In genomic region chr5:65898683-65899082, GRCm38 (mm10) we compare ENCODE assay signal across 27 mouse cellular contexts. TPM values are rescaled to one million over a fixed set of nuclear protein-coding genes. Genes with fewer than 3 reads are reported as not detected.
DNase-seq lines count a peak whose midpoint lies in the region; ATAC-seq and TF ChIP-seq lines count a peak whose summit lies in the region.
"Had no signal": no experiment of that assay in that cellular context is flagged by ENCODE, and none has a peak within 500 bp of the region (broad histone marks: within the 10 kb centered on the region; RNA-seq: fewer than 3 reads in every experiment).

No protein-coding gene starts in this region.

- 49% methylated on average over 3 of the region's 3 CpGs for WGBS in thymus, adult 2 months

- TF ChIP-seq RAD21 in MEL (IDR thresholded peaks at IDR 0.05; ENCODE audit: low read depth, low read length): no peak

- H3K9ac ChIP-seq in MEL (ENCODE audit: control insufficient read depth, low read depth, low read length, poor library complexity, severe bottlenecking): peak overlapping the region; percentile 31
- H3K9ac ChIP-seq: embryonic facial prominence, embryonic 12.5 days; forebrain, embryonic 13.5 days; forebrain, embryonic 15.5 days; forebrain, postnatal 0 days had no signal

- TF ChIP-seq EP300 in MEL (IDR thresholded peaks at IDR 0.05; ENCODE audit: low read depth in 1 of 2, low read length in 2 of 2): no peak

- no peaks in the 10 kb centered on the region for H3K9me3 ChIP-seq in MEL (replicated peaks; ENCODE audit: insufficient read depth, low read length)
- H3K9me3 ChIP-seq: forebrain, embryonic 15.5 days had no signal

- peaks cover 10% of the 10 kb centered on the region for H3K79me2 ChIP-seq in MEL (ENCODE audit: control insufficient read depth, insufficient read depth, low read length, poor library complexity)

- no peak for TF ChIP-seq POLR2A in thymus, adult 2 months (IDR thresholded peaks at IDR 0.05; ENCODE audit: control insufficient read depth, extremely low read depth, insufficient read depth, low read length, poor library complexity)
- TF ChIP-seq POLR2A in MEL (IDR thresholded peaks at IDR 0.05; ENCODE audit: control insufficient read depth in 1 of 2, insufficient read depth in 1 of 2, low read depth in 1 of 2, low read length in 2 of 2, poor library complexity in 1 of 2): no peak

- no peak overlapping the region for H3K4me3 ChIP-seq in thymus, adult 2 months (ENCODE audit: control insufficient read depth, insufficient read depth, low read length)
- H3K4me3 ChIP-seq in MEL (ENCODE audit: control insufficient read depth in 1 of 2, insufficient read depth in 1 of 2, low read depth in 2 of 2, low read length in 2 of 2): no peak overlapping the region; a peak in 1 of 4 replicates
- H3K4me3 ChIP-seq: embryonic facial prominence, embryonic 10.5 days; embryonic facial prominence, embryonic 12.5 days; forebrain, embryonic 13.5 days; forebrain, embryonic 15.5 days had no signal

- intact Hi-C loops in heart, postnatal 10 days (cut with DNase I): no loop called here

- no peaks in the 10 kb centered on the region for H3K27me3 ChIP-seq in thymus, adult 2 months (ENCODE audit: control insufficient read depth, insufficient read depth, low read length)
- no peaks in the 10 kb centered on the region for H3K27me3 ChIP-seq in MEL (ENCODE audit: control insufficient read depth in 1 of 2, insufficient read depth in 2 of 2, low read length in 2 of 2)
- H3K27me3 ChIP-seq: CH12.LX; embryonic facial prominence, embryonic 12.5 days; forebrain, embryonic 13.5 days; forebrain, embryonic 15.5 days had no signal

- H3K27ac ChIP-seq in thymus, adult 2 months (ENCODE audit: control insufficient read depth, insufficient read depth, low read length): peak overlapping the region; percentile 74
- H3K27ac ChIP-seq in MEL (ENCODE audit: control insufficient read depth, low read depth, low read length): peak overlapping the region; percentile 64
- H3K27ac ChIP-seq: embryonic facial prominence, embryonic 10.5 days; embryonic facial prominence, embryonic 12.5 days; forebrain, embryonic 13.5 days; forebrain, embryonic 15.5 days had no signal

- peak; percentile 42 for DNase-seq in heart, adult 11 months
- DNase-seq in heart, postnatal 10 days: no peak
- DNase-seq in thymus, adult 2 months: no peak
- DNase-seq in thymus, adult 18-20 months: no peak
- DNase-seq in MEL (ENCODE audit: low read depth, low spot score): peak; percentile 37
- peak; percentile 63 for DNase-seq in induced T-regulatory cell, adult 2 months (ENCODE audit: low read depth)
- DNase-seq in urinary bladder, adult 2 months (ENCODE audit: low spot score): no peak
- DNase-seq: adrenal gland, adult 2 months; adrenal gland, postnatal 10 days; adrenal gland, postnatal 36 days; B cell, adult 2 months; cerebellum, adult 11-12 months; cerebellum, adult 2 months; cerebellum, adult 9-10 months; cerebellum, postnatal 10 days; cerebellum, postnatal 25 days; forebrain, postnatal 0 days had no signal

- no peak for ATAC-seq in frontal cortex, adult (ENCODE audit: low TSS enrichment)
- ATAC-seq: forebrain, embryonic 13.5 days; forebrain, embryonic 15.5 days; forebrain, postnatal 0 days had no signal

- H3K36me3 ChIP-seq in thymus, adult 2 months (ENCODE audit: control insufficient read depth, insufficient read depth, low read length): peaks cover 25% of the 10 kb centered on the region
- peaks cover 0 to 70% of the 10 kb centered on the region in 2 experiments; a peak in 2 of 4 replicates for H3K36me3 ChIP-seq in MEL (ENCODE audit: control insufficient read depth in 1 of 2, insufficient read depth in 2 of 2, low read length in 2 of 2)
- H3K36me3 ChIP-seq: embryonic facial prominence, embryonic 10.5 days; embryonic facial prominence, embryonic 12.5 days; forebrain, embryonic 15.5 days; G1E had no signal

- no peak for TF ChIP-seq CTCF in thymus, adult 2 months (IDR thresholded peaks at IDR 0.05; ENCODE audit: borderline replicate concordance, control insufficient read depth, extremely low read depth, insufficient read depth, low read length, poor library complexity)
- no peak for TF ChIP-seq CTCF in MEL (IDR thresholded peaks at IDR 0.05 in 2 of 3, conservative IDR thresholded peaks at IDR 0.05 in 1 of 3; ENCODE audit: control insufficient read depth in 1 of 3, insufficient read depth in 1 of 3, low read depth in 2 of 3, low read length in 3 of 3, poor library complexity in 1 of 3, severe bottlenecking in 1 of 3)

- H3K4me1 ChIP-seq in thymus, adult 2 months (replicated peaks; ENCODE audit: control insufficient read depth, insufficient read depth, low read length): peaks cover 63% of the 10 kb centered on the region
- peaks cover 50 to 68% of the 10 kb centered on the region in 2 experiments for H3K4me1 ChIP-seq in MEL (ENCODE audit: control insufficient read depth in 1 of 2, insufficient read depth in 2 of 2, low read length in 2 of 2)
- H3K4me1 ChIP-seq: embryonic facial prominence, embryonic 10.5 days had no signal

TF ChIP-seq in MEL, 35 proteins besides CTCF, POLR2A, EP300 and RAD21:
- TF ChIP-seq TBP (IDR thresholded peaks at IDR 0.05; ENCODE audit: low read depth, low read length) (no peak), ZNF384 (IDR thresholded peaks at IDR 0.05; ENCODE audit: low read depth, low read length) (no peak), HCFC1 (IDR thresholded peaks at IDR 0.05; ENCODE audit: low read depth, low read length) (no peak), JUND (IDR thresholded peaks at IDR 0.05; ENCODE audit: low read depth, low read length) (no peak), MAFK (IDR thresholded peaks at IDR 0.05; ENCODE audit: borderline replicate concordance, low read depth, low read length) (no peak), SMC3 (IDR thresholded peaks at IDR 0.05; ENCODE audit: low read depth, low read length) (no peak), MXI1 (IDR thresholded peaks at IDR 0.05; ENCODE audit: low read depth, low read length) (no peak), USF2 (IDR thresholded peaks at IDR 0.05; ENCODE audit: borderline replicate concordance in 1 of 2, insufficient read depth in 1 of 2, low read depth in 1 of 2, low read length in 2 of 2) (no peak), MYC (IDR thresholded peaks at IDR 0.05; ENCODE audit: low read depth, low read length) (no peak), CHD2 (IDR thresholded peaks at IDR 0.05; ENCODE audit: low read length) (no peak), NELFE (IDR thresholded peaks at IDR 0.05; ENCODE audit: low read depth, low read length) (no peak), ZMIZ1 (IDR thresholded peaks at IDR 0.05; ENCODE audit: low read depth, low read length) (no peak), MAZ (IDR thresholded peaks at IDR 0.05; ENCODE audit: low read depth, low read length) (no peak), ZC3H11A (IDR thresholded peaks at IDR 0.05; ENCODE audit: low read depth, low read length) (no peak), POLR2AphosphoS5 (IDR thresholded peaks at IDR 0.05; ENCODE audit: borderline replicate concordance, low read depth, low read length) (no peak), CHD1 (IDR thresholded peaks at IDR 0.05; ENCODE audit: low read depth, low read length) (no peak), ELF1 (IDR thresholded peaks at IDR 0.05; ENCODE audit: low read depth, low read length) (no peak), TCF12 (IDR thresholded peaks at IDR 0.05; ENCODE audit: low read depth, low read length) (no peak)

RNA-seq across cellular contexts. Expression of gene Chrna9, which starts 36.0 kb away (rescaled TPM):
- total RNA-seq in heart, postnatal 10 days (2021): under 1 TPM in 1 of 2 experiments, not detected in 1; 0.55 TPM
- 212 and 251 TPM in 2 replicates for polyA plus RNA-seq in thymus, adult 2 months (2012; rRNA removed)
- total RNA-seq in MEL (2012; rRNA removed): not detected in 2 replicates
- polyA plus RNA-seq in MEL (2012; ENCODE audit: insufficient read depth in 1 of 2, insufficient read length in 2 of 2, low read depth in 1 of 2, low replicate concordance in 2 of 2, missing spikeins in 1 of 2): not detected
- polyA plus RNA-seq in urinary bladder, adult 2 months (2012; rRNA removed): not detected in 2 replicates
- total RNA-seq: adrenal gland, adult 2 months; adrenal gland, postnatal 36 days; CH12.LX had no signal
- polyA plus RNA-seq: adrenal gland, adult 2 months; cerebellum, adult 2 months; cortical plate, adult 2 months; forebrain, embryonic 11.5 days; forebrain, embryonic 13.5 days; forebrain, embryonic 15.5 days; forebrain, postnatal 0 days; frontal cortex, adult 2 months; G1E had no signal

RNA-seq across cellular contexts. Expression of gene Rhoh, which starts 37.7 kb away (rescaled TPM):
- total RNA-seq in heart, postnatal 10 days (2021): under 1 TPM; 0.86 to 0.92 TPM
- polyA plus RNA-seq in thymus, adult 2 months (2012; rRNA removed): 132 and 135 TPM in 2 replicates
- 0.10 and 0.15 TPM in 2 replicates for total RNA-seq in MEL (2012; rRNA removed)
- polyA plus RNA-seq in MEL (2012; ENCODE audit: insufficient read depth in 1 of 2, insufficient read length in 2 of 2, low read depth in 1 of 2, low replicate concordance in 2 of 2, missing spikeins in 1 of 2): under 1 TPM in 1 of 2 experiments, not detected in 1; 0.31 TPM
- 1.0 and 1.3 TPM in 2 replicates for polyA plus RNA-seq in urinary bladder, adult 2 months (2012; rRNA removed)
- polyA plus RNA-seq: G1E had no signal

Comparison
In these comparisons a context has a peak if more than half of its experiments do, and no peak if none do; other contexts are left out.
1. DNase-seq: peak in heart, adult 11 months (single experiment), MEL (single experiment) and induced T-regulatory cell, adult 2 months (single experiment); none in heart, postnatal 10 days (0 of 2), thymus, adult 2 months (single experiment), thymus, adult 18-20 months (0 of 2) and urinary bladder, adult 2 months (single experiment).
2. RNA of gene Chrna9, which starts 36.0 kb away (polyA plus RNA-seq): 212 to 251 TPM in thymus, adult 2 months; not detected in MEL and not detected in urinary bladder, adult 2 months; every median in the first group is over 100 times any median in the second.
3. RNA of gene Rhoh, which starts 37.7 kb away (polyA plus RNA-seq): 132 to 135 TPM in thymus, adult 2 months; 1.0 to 1.3 TPM in urinary bladder, adult 2 months and 0.31 TPM in MEL; every median in the first group is over 10 times any median in the second.